Mouse (Mus musculus) heart, postnatal 0 days (tissue): ENCODE measurements around the gene Crlf2. TPM values are rescaled to one million over a fixed set of nuclear protein-coding genes. Genes with fewer than 3 reads are reported as not detected.

ENCODE experiments used
- ATAC-seq: fragments of 200-750 bp; cut with Nextera tagmentation; 2 replicates; pipeline ENCODE4 v1.8.0; 2017; ENCODE audit warnings: low read depth, moderate number of reproducible peaks, moderate library complexity; ENCODE audit not compliant: insufficient read depth
- DNase-seq: peaks from one replicate; pipeline ENCODE4 v3.0.0-alpha.2; 2016; ENCODE audit warnings: low spot score
- H3K27ac ChIP-seq: fragments of 300-500 bp; sonication (generic); 2 replicates; pipeline ENCODE4 v1.5.1; 2014; ENCODE audit warnings: low read depth, mild to moderate bottlenecking
- H3K27me3 ChIP-seq: fragments of 300-500 bp; sonication (generic); 2 replicates; pipeline ENCODE4 v1.6.1; 2014; ENCODE audit warnings: low read length, mixed read lengths; ENCODE audit not compliant: control insufficient read depth, insufficient read depth
- H3K36me3 ChIP-seq: fragments of 300-500 bp; sonication (generic); replicated peaks from 2 replicates; pipeline ENCODE4 v1.6.1; 2014; ENCODE audit warnings: low read length, mixed read lengths; ENCODE audit not compliant: control insufficient read depth, insufficient read depth
- H3K4me1 ChIP-seq: fragments of 300-500 bp; sonication (generic); 2 replicates; pipeline ENCODE4 v1.6.1; 2014; ENCODE audit warnings: antibody characterized with exemption; ENCODE audit not compliant: control insufficient read depth, insufficient read depth
- H3K4me2 ChIP-seq: fragments of 300-500 bp; sonication (generic); 2 replicates; pipeline ENCODE4 v1.6.1; 2014; ENCODE audit warnings: low read depth, mild to moderate bottlenecking, low read length, moderate library complexity
- H3K4me3 ChIP-seq: fragments of 300-500 bp; sonication (generic); 2 replicates; pipeline ENCODE4 v1.5.1; 2014; ENCODE audit warnings: low read depth, low read length
- H3K9ac ChIP-seq: fragments of 300-500 bp; sonication (generic); replicated peaks from 2 replicates; pipeline ENCODE4 v1.6.1; 2014; ENCODE audit warnings: low read depth, low read length, mixed read lengths
- H3K9me3 ChIP-seq: fragments of 300-500 bp; sonication (generic); replicated peaks from 2 replicates; pipeline ENCODE4 v1.6.1; 2016; ENCODE audit warnings: low read length; ENCODE audit not compliant: control insufficient read depth
- CTCF ChIP-seq: IDR thresholded peaks from 2 replicates; pipeline ENCODE4 v1.5.1; 2016; ENCODE audit warnings: antibody characterized with exemption, control low read depth, low read depth
- EP300 ChIP-seq: IDR thresholded peaks from 2 replicates; pipeline ENCODE4 v1.6.1; 2016; ENCODE audit warnings: antibody characterized with exemption, low read depth
- WGBS: fragments of 180-500 bp; shearing (Covaris S2); extraction: QIAGEN DNeasy Blood & Tissue Kit; methylation state at CpG from one replicate; pipeline ENCODE4 v1.1.7; 2014; 5-methylcytosine and 5-hydroxymethylcytosine counted together
- polyA plus RNA-seq: library from polyadenylated mRNA; unstranded; fragments of >200 nt; fragmentation: Nextera tagmentation; extraction: Ambion mirVana; gene quantifications from 2 replicates; pipeline ENCODE4 v1.2.1, GENCODE M21; 2015
- total RNA-seq: library from RNA; depleted of rRNA; stranded (reverse); fragments of >200 nt; gene quantifications from 2 replicates; pipeline ENCODE4 v1.2.3, GENCODE M21; 2014; ENCODE audit warnings: low replicate concordance; rRNA removed

Gene Crlf2
- total and polyA plus RNA-seq, 2 experiments from 2014 or later: 11.5 to 13.2 TPM

- Histone ChIP-seq H3K4me3 (no peak overlapping the region), H3K36me3 (no peaks in the 10 kb centered on the region), H3K9ac (no peak overlapping the region), H3K4me1 (no peaks in the 10 kb centered on the region), H3K4me2 (no peak overlapping the region), H3K27me3 (no peaks in the 10 kb centered on the region), H3K27ac (no peak overlapping the region), H3K9me3 (peaks cover 18% of the 10 kb centered on the region)
- WGBS: 80% methylated on average over 2 of the region's 2 CpGs
- ATAC-seq (no peak), DNase-seq (no peak)
- TF ChIP-seq CTCF (no peak), EP300 (no peak)
These were observed 11.7 kb downstream of the Crlf2 start for GRCm38 (mm10) chr5:109547112-109547511.

- Histone ChIP-seq H3K4me3 (no peak overlapping the region), H3K27ac (no peak overlapping the region), H3K9me3 (no peaks in the 10 kb centered on the region), H3K4me2 (no peak overlapping the region), H3K27me3 (no peaks in the 10 kb centered on the region), H3K9ac (no peak overlapping the region), H3K4me1 (no peaks in the 10 kb centered on the region), H3K36me3 (no peaks in the 10 kb centered on the region)
- TF ChIP-seq CTCF: no peak
- TF ChIP-seq EP300: no peak
- DNase-seq (no peak), ATAC-seq (no peak)
These were observed 49.1 kb downstream of the Crlf2 start for GRCm38 (mm10) chr5:109509679-109510078.

GRCm38 (mm10) chr5:109506729-109507128 lies 52.1 kb downstream of the Crlf2 start:
- H3K27ac ChIP-seq: no peak overlapping the region
- peak; percentile 35 for TF ChIP-seq CTCF
- no peak for TF ChIP-seq EP300
- DNase-seq (no peak), ATAC-seq (no peak)
- no peak overlapping the region for H3K9ac ChIP-seq
- H3K4me3 ChIP-seq: no peak overlapping the region
- H3K4me1 ChIP-seq: no peaks in the 10 kb centered on the region
- H3K9me3 ChIP-seq: no peaks in the 10 kb centered on the region
- H3K4me2 ChIP-seq: no peak overlapping the region
- H3K36me3 ChIP-seq: no peaks in the 10 kb centered on the region
- H3K27me3 ChIP-seq: no peaks in the 10 kb centered on the region
- WGBS: 3% methylated on average over 1 of the region's 1 CpGs

Other genes starting within 250 kb of the Crlf2 start
- not detected in 2 replicates for gene Vmn2r16, start 228.8 kb downstream of the Crlf2 start, total RNA-seq
- not detected in 2 replicates for gene Vmn2r16, start 228.8 kb downstream of the Crlf2 start, polyA plus RNA-seq
- gene Vmn2r17, start 139.3 kb downstream of the Crlf2 start, total RNA-seq: not detected in 2 replicates
- gene Vmn2r17, start 139.3 kb downstream of the Crlf2 start, polyA plus RNA-seq: not detected in 2 replicates
- gene 5430403G16Rik, start 132.0 kb upstream of the Crlf2 start, total RNA-seq: not detected in 2 replicates
- 0.27 and 0.45 TPM in 2 replicates for gene 5430403G16Rik, start 132.0 kb upstream of the Crlf2 start, polyA plus RNA-seq
- 0.73 TPM in 1 of 2 replicates, not detected in the other for gene 4930522L14Rik, start 192.9 kb upstream of the Crlf2 start, total RNA-seq
- 3.4 and 4.4 TPM in 2 replicates for gene 4930522L14Rik, start 192.9 kb upstream of the Crlf2 start, polyA plus RNA-seq